Mouse (Mus musculus) 3134 (cell line): Measurements from ENCODE around the gene Tmem238.
"Not testable (repeated sequence)": the region's sequence is repeated elsewhere in the genome, so short reads cannot be mapped to it uniquely, and the experiment has no call there.

Source experiments
- DNase-seq: peaks from one replicate; pipeline ENCODE4 v3.0.0-alpha.2; 2011; ENCODE audit warnings: low spot score; ENCODE audit not compliant: insufficient read length; ENCODE audit errors: extremely low read depth

Tmem238 gene

DNA sequence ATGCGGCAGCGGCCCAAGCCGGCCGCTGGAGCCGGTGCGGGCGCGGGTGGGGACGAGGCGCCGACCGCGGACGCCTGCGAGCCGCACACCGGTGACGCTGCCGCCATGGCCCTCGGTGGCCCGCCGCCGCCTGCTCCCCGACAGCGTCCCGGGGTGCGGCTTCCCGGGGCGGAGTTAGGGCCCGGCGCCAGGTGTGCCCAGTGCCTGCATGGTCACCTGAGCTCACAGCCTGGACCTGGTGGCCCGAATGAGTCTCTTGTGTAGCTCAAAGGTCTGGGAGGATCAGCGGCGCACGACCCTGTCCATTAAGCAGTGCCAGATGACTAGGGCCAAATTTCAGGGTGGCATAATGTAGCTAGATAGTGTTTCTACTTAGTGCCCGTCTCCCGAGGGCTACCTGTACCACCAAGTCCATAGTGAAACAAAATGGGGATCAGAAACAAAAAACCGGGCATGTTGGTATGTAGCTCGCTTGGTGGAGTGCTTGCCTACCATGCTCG lies at the start of gene Tmem238:
Gene Tmem238 (minus strand): TSS at position 221 of the 500 bp plus-strand sequence.
- DNase-seq, result peak; percentile 71

DNA sequence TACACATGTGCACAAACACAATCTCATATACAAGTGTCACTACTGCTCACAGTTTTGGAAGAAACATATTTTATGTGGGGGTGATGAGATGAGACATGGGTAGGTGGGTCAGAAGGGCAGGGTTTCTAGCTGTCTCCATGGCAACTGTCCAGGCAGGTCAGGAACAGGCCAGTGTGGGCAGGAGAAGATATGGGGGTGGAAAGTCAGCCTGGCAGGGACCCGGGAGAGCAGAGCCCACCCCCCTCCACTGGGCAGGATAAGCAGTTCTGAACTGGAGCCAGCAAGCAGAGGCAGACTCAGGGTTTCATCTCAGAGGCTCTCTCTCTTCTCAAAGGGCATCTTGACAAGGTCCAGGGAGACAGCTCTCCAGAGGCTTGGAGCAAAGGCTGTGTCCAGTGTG lies 48.2 kb upstream of the Tmem238 start:
- DNase-seq, result no peak

DNA sequence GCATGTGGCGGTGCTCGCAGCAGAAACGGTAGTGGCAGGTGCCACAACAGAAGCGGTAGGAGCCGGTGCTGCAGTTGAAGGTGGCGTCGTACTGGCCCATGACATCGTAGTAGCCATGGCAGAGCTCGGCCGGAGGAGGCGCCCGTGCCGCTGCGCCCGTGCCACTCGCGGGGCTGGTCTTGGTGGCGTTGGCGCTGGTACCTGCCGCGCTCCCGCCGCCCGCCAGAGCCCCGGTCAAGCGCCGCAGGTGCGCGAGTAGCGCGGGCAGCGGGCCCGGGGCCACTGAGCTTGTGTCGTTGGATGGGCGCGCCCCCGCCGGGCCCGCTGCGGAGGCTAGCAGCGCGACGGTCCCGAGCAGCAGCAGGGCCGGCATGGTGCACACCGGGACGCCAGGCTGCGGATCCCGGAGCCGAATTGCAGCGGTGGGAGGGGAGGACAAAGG lies 46.9 kb upstream of the Tmem238 start:
- DNase-seq, result no peak

DNA sequence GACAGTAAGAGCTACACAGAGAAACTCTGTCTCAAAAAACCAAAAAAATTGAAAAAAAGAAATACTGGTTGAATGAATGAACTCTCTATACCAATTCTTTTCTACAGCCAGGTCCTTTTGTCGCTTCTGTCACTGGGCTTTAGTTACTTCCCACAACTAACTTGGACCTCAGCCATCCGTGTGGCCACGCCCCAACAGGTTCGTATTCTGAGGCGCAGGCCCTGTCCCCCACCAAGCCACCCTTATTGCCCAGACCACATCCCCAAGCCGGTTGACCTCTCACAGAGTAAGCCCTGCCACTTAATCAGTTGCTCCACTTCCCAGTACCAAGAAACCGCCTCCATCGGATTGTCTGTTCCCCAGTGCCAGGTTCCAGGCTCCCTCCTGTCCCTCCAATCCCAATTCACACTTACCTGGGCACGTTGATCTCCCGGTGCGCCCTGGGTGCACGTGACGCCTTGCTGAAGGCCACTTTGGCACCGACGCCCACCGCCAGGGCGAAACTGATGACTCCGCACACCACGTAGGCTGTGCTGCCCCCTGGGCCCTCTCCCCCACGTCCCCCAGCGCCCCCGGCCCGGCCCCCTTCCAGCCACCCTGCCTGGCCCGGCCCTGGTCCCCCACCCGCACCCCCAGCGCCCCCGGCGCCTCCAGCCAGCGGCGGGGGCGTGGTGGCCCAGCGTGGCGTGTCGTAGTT lies 46.3 kb upstream of the Tmem238 start:
- DNase-seq, result no peak

DNA sequence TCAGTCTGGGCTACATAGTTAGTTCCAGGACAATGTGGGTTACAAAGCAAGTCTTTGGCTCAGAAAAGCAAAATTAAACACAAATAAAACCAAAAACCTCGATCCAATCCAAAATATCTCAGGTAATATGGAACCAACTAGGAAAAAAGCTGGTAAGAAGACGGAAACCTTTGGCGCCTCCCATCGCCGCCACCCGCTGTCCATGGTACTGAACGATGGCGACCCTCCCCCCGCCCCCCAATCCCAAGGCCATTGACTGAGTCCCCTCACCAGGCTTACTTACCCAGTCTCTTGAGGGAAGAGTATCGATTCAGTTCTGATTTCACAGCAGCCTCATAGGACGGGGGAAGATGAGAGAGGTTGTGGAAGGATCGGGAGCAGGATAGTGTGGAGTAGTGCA lies 41.0 kb upstream of the Tmem238 start:
- no peak for DNase-seq

DNA sequence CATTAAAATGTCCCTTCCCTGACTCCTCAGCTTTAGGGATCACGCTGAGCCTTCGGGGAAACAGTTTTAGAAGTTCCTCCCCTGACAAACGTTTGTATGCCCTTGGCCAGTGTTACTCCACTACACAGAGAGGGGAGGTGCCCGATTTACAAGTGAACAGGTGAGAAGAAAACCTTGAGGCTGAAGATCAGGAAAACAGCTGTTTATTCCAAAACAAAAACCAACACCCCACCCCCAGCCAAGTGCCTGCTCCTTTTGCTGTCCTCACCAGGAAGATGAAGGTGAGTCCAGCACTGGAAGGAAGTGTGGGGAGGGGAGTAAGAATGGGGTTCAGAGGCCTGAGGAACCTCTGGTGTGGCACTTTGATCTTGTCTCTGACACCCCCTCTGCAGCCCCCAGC lies 35.9 kb upstream of the Tmem238 start:
- DNase-seq, result no peak

DNA sequence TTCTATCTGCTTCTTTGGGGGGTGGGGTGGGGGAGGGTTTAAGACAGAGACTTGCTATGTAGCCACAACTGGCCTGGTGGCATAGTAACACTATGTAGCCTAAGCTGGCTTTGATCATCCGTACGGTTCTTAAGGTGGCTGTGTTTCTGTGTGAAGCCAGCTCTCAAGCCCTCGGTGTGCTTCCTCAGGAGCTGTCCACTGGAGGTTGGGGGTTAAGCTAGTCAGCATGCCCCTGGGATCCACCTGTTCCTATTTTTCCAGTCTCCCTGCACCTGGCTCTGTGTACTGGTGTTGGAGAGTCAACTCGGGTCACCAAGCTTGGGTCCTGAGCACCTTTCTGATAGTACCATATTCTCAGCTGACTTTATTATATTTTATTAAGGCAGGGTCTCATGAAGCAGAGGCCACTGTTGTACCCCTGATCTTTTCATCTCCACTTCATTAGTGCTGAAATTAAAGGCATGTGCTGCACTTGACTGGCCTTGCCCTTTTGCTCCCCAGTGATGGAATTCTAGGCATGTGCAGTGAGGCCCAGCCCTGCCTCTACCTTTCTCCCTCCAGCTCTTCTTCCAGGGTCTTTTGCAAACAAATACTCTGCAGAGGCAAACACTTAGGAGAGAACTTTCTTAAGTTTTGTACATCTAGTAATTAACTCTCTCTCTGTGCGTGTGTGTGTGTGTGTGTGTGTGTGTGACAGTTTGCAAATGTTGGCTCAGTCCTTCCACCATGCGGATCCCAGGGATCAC lies 32.9 kb upstream of the Tmem238 start:
- no peak for DNase-seq

DNA sequence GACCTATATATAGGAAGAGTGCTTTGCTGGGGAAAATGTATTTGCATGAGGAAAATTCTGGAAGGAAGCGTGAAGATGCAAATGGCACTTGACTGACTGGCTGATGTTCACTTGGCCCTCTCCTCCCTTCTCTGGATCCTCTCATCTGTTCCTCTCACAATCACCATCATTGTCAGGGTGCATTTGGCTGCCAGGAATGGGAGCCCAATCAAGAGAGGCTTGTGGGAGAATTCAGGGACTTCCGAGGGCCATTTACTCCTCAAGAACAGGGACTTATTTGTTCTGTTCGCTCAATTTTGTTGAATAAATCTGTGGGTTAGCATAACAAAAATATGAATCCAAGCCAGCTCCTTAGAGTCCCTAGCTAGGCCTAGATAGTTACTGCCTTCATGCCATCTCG lies 32.2 kb upstream of the Tmem238 start:
- no peak for DNase-seq

DNA sequence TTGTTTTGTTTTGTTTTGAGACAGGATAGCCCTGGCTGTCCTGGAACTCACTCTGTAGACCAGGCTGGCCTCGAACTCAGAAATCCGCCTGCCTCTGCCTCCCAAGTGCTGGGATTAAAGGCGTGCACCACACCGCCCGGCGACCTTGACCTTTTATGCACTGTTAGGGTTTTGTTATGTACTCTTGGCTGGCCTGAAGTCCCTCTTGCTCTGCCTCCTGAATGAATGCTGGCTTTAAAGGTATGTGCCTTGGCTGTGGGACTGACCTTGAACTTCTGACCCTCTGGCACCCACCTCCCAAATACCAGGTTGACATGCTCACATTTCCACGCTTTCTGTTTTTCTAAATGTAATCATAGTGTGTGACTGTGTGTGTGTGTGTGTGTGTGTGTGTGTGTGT lies 31.5 kb upstream of the Tmem238 start:
- DNase-seq, result not testable (repeated sequence)

DNA sequence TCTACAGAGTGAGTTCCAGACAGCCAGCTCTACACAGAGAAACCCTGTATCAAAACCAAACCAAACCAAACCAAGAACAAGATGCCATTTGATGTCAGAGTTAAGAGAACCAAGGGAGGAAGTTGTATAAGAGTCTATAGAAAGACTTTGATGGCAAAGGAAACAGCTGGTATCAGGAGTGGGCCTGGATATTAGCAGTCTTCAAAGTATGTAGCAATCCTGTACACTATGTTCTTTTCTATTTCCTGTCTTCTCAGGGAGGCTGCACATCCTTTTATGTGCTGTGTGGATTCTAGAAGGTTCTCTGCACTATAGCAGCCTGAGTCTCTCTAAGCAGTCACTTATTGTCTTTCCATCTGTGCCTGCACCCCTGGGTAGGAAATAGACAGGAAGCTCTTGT lies 27.1 kb upstream of the Tmem238 start:
- no peak for DNase-seq

DNA sequence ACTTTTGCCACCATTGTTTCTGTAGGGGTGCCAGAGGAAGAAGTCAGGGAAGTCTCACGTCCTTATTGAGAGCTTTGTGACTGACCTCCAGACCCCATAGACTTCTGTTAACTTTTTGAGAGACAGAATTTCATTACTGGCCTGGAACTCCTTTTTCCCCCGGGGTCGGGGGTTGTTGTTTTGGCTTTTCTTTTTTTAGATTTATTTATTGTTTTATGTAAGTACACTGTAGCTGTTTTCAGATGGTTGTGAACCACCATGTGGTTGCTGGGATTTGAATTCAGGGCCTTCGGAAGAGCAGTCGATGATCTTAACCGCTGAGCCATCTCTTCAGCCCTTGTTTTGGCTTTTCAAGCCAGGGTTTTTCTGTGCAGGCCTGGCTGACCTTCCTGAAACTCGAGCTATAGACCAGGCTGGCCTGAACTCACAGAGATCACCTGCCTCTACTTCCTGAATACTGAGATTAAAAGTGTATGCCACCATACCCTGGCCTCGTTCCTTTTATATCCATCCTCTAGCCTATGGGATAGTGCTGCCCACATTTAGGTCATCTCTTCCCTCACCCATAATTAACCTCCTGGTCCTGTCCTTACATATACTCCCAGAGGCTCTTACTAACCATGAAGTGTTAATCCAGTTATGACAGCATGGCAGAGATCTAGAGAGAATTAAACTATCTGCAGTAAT lies 23.8 kb upstream of the Tmem238 start:
- no peak for DNase-seq

DNA sequence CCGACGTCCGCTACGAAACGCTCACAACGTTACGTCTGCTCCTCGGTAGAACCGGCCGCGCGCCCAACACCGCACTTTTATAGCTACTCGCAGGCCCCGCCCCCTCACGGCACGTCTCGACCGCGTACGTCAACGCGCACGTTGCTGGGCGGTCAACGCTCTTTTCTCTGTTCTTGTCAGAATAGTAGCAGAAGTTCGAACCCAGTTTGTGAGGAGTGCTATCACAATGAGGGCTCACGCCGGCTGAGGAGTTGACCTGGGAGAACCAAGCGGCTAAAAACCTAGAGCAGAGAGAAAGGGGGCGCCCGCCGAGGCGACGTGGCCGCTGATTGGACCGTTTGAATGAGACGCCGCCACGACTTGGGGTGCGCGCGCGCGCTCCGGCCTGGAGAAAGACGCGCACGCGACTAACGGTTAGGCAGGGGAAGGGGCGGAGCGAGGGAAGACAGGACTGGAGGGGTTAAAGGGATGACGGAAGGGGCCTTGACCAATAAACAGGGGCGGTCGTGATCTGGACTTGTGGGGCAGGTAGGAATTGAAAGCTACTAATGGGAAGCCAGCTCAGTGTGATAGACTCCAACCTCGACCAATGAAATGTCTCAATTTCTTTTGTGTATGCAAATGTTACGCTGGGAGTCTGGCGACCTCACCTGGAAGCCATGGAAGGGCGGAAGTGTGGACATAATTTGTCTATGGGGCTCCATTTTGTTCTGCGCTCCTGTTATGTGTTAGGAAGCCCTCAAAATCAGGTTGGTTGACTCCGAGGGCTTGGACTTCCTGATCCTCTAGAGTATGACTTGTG lies 23.0 kb upstream of the Tmem238 start, which contains the start of gene Ube2s:
Gene Ube2s (minus strand): TSS at position 288 of the 802 bp plus-strand sequence.
- peak; percentile 98 for DNase-seq

DNA sequence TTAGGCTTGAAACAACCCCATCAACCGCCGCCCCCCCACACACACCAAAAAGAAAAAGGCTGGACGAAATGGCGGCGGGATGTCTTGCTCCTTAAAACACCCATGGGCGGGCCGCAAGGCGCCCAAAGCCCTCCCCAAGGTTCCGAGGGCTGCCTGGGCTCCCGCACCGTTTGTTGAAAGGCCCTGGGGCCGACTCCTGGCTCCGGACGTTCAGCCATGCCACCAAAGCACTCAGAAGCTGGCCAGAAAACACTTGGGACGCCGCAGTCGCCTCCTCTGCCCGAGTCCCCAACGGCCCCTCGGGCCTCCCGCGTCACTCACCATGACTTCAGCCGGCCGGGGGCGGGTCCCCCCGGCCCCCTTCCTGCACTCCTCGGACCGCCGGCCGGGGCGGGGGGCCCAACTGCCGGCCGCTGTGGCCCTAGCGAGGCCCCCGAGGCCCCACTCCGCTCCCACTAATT lies 22.4 kb upstream of the Tmem238 start:
- peak; percentile 65 for DNase-seq

DNA sequence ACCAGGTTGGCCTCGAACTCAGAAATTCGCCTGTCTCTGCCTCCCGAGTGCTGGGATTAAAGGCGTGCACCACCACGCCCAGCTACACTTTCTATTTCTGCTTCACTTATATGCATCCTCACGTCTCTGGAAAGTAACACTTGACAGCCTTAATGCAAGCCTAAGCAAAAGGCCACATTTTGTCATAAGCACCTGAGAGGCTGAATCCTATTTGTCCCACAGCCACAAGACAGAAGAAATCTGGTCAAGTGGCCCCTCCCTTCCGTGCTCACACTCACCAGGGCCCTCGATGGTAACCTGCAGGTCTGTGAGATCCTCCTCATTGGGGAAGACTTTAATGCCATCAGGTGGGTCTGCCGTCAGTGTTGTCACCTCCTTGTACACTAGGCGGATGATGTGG lies 21.7 kb upstream of the Tmem238 start:
- DNase-seq, result not testable (repeated sequence)

DNA sequence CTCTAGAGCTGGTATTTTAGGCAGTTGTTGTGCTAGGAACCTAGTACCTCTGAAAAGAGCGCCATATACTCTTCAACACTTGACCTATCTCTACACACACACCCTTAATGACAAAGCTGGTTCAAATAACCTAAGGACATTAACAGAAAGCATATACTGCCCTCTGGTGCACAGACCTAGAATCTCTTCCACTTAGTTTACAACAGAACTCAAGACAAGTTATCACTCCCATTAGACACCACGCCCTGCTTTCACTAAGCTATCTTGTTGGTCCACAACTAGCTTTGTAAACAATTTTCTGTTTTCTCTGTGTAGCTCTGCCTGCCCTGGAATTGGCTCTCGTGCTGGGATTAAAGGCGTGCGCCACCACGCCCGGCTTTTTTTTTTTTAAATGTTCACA lies 17.3 kb upstream of the Tmem238 start:
- no peak for DNase-seq

DNA sequence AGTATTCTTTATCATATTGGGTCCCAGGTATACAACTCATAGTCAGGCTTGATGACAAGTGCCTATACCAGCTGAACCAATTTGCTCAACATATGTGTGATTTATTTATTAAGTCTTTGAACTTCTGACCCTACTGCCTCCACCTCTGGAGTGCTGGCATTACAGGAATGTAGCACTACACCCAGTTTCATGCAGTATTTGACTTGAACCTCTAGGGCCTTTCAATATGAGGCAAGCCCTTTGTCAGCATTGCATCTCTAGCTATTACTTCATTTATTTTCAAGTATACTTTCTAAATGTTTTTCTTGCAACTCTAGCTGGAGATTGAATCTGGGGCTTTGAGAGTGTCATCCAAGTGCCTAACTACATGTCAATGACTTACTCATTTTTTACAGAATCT lies 12.8 kb upstream of the Tmem238 start:
- DNase-seq, result no peak

DNA sequence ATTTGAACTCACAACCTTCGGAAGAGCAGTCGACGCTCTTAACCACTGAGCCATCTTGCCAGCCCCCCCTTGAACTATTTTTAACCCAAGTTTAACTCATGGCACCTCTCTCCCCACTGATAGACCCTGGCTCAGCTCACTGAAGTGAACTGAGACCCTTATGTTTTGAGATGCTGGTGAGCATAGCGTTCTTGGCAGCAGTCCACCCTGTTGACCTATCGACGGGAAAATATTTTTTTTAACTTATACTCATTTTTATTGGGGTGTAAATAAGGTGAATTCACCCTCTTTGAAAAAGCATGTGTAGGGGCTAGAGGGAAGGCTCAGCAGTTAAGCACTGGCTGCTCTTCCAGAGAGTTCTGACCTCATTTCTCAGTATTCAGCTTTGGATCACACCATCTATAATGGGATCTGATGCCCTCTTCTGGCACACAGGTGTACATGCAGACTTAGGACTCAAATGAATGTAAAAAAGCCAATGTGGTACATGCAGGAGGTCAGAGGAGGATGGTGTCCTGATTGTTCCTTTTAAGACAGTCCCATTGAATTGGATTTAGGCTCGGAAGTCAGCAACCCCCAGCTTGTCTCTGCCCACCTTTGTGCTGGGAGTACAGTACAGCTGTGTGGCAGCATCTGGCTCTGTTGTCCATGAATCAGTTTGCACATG lies 6.4 kb upstream of the Tmem238 start:
- DNase-seq, result peak; percentile 42

DNA sequence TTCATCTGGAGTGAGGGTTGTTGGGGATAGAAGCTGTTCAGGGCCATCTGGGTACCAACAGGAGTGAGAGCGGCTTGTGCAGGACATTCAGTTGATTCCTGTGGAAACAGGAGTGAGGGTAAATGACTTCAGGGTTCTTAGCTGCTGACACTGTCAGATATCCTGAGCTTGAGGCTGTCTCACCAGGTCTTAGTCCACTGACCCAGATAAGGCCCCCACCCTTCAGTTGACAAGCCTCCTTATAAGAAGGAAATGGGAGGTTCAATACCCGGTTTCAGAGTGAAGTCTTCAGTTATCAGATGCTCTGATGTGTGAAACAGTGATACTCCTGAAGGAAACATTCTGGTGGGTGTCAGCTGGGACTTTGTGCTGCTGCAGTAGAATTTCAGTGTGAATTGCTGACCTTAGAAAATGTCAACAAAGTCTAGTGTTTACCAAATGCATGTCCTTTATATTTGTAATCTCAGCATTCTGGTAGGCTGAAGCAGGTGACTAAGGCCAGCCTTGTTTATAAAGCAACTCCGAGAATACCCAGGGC lies 5.2 kb upstream of the Tmem238 start:
- no peak for DNase-seq

DNA sequence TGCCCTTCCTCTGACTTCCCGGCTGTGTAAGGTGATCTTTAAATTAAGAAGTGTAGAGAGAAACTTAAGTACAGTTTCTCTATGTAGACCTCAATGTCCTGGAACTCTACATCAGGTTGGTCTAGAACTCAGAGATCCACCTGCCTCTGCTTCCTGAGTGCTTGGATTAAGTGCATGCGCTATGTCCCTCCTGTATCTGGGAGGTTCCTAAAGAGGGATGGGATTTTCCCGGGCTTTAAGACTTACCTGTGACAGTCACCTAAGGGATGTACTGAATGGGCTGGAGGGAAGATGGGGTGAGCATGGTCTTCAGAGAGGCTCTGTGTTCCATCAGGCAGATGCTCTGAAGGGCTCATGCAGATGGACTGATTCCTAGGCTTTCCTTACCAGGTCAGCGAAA lies 4.2 kb upstream of the Tmem238 start:
- no peak for DNase-seq

DNA sequence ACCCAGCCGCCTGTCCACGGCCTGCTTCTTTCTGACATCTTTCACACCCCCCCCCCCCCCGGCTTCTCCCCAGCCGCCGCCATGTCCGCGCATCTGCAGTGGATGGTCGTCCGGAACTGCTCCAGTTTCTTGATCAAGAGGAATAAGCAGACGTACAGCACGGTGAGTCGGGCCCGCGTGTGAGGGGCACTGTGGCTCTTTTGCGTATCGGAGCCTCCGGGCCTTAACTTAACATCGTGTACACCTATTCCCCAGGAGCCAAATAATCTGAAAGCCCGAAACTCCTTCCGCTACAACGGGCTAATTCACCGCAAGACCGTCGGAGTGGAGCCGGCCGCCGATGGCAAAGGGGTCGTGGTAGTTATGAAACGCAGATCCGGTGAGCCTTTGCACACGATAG lies 3.8 kb upstream of the Tmem238 start:
- not testable (repeated sequence) for DNase-seq
